Mouse (Mus musculus) inflammation-experienced regulatory T-cells, adult 6 months (primary cell): ENCODE measurements around the gene Prpsap2. TPM values are rescaled to one million over a fixed set of nuclear protein-coding genes. Genes with fewer than 3 reads are reported as not detected.

ENCODE experiments used
- ATAC-seq: one replicate; pipeline ENCODE4 v1.8.0; 2017
- polyA plus RNA-seq, 3 experiments: library from polyadenylated mRNA; unstranded; fragments of 100-300 nt; shearing (Covaris generic); gene quantifications; one replicate each; pipeline ENCODE4 v1.2.1; 2017

Gene Prpsap2
- polyA plus RNA-seq, 3 experiments from 2014 or later: 25.4 to 34.4 (median 31.2) TPM

DNA sequence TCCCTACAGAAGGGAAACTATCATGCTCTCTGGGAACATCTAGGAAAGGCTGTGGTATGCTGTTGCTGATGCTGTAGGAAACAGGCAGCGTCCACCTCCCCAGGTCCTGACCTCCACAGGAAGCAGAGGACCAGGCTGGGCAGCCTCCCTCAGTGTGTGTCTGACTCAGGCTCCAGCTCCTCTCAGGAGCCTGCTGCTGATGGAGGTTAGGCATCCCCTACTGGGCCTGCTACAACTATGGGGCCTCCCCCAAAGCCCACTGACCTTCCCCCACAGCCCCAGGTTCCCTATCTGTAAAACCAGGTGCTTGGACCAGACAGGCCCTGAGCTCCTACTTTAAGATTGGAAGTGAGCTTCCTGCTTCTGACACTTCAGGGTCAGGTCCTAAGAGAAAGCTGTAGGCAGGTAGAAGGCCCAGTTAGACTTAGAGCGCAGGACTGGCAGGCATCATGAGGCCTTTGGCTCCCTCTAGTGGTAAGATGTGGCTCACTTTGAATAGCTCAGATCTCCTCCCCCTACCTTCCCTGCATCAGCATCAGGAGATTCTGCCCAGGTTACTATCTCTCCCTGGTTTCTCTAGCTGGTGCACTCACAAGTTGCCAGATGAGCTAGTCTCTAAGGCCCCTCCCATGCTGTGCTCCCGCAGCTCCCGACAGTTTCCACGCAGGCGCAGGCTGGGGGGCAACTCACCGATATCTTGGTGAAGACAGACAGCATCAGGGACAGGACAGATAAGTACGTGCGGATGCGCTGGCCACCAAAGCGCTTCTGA lies 47.4 kb downstream of the Prpsap2 start:
- peak; percentile 83 for ATAC-seq

- ATAC-seq: no peak
Observed at GRCm38 (mm10) chr11:61713157-61713855, 48.6 kb downstream of the Prpsap2 start.

DNA sequence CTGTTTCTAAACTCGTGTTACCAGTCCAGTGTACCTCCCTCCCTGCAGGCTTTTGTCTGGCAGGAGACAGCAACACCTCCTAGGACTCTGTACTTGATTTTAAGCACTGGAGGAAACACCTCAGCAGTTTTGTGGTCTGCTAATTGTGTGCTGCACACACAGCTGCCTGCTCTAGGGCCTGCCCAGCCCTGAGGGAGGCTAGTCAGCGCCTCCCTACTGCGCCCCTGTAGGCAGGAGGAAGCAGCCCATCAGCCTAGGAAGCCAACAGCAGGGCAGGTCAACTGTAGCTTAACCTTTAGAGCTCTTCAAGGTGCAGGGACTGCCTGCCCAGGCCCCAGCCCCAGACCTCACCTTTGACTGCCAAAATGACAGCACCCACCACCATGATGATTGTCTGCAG lies 53.0 kb downstream of the Prpsap2 start:
- no peak for ATAC-seq

GRCm38 (mm10) chr11:61706232-61706631 lies 55.7 kb downstream of the Prpsap2 start:
- ATAC-seq: no peak

DNA sequence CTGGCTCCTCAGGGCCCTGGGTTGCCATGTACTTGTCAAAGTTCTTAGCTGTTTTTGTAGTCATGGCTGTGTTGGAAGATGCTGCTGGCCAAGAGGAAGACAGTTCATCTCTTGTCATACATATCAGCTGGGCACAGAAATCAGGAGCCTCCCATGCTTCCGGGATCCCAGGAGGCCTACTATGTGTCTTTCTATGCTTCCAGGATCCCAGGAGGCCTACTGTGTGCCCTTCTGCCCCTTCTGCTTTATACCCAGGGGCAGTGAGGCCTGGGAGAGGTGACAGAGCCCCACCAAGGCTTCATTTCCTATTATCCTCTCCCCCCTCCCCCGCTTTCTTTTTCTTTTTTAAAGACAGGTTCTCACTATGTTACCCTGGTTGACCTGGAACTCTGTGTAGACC lies 56.3 kb downstream of the Prpsap2 start:
- ATAC-seq: no peak

DNA sequence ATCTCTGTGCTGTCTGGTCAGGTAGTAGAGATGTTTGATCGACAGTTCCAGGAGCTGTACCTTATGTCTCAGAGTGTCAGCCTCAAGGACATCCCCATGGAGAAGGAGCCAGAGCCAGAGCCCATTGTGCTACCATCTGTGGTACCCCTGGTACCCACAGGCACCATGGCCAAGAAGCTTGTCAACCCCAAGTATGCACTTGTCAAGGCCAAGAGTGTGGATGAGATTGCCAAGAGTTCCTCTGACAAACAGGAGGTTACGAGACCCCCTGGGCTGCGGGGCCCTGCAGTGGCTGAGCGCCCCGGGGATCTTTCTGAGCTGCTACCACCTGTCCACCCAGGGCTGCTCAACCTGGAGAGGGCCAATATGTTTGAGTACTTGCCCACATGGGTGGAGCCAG lies 59.4 kb downstream of the Prpsap2 start:
- ATAC-seq: no peak

DNA sequence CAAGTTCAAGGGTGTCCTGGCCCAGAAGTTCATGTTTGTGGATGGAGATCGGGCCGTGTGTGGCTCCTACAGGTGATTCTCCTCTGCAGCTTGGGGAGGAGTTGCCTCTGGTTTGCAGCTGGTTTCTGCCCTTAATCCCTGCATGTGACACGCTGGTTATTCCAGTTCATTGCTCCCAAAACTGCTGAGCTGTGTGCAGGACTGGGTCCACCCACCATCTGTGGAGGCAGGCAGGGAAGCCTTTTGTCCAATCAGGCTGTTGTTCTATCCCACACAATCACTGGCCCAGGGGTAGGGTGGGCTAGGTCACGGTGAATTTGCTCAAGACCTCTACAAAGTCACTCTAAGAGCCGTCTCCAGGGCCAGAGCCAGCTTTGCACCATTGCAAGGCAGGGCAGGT lies 60.2 kb downstream of the Prpsap2 start:
- no peak for ATAC-seq

DNA sequence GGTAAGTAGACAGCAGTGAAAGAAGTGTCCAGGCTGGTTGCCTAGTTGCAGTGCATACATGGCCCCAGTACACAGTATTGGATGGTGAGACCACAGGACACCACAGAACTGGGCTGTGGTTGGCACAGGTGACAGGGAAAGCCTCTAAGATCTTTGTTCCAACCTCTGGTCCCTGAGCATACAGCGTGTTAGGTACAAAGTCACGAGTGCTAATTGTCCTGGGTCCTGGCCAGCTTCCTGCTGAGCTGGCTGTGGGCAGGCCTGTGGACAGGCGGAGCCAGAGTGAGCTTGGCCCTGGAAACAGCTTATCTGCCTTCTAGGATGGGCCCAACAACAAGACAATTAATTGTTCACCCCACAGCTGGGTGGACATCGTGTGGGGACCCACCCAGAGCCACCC lies 62.0 kb downstream of the Prpsap2 start:
- no peak for ATAC-seq

DNA sequence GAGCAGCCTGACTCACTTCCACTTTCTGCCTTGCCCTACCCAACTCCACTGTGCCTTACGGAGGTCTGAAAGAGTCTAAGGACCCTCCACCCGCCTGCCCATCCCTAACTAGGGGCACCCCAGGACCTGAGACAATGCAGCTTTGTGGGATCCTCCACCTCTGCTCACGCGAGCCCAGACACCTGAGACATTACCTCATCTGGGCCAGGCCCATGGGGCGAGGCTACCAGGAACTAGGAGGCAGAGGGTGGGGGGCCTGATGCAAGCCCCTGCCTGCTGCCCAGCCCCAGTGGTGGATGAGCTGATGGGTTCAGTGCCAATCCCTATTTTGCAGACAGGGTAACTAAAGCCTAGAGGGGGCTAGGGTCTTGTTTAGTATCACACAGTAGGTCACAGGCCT lies 62.4 kb downstream of the Prpsap2 start:
- no peak for ATAC-seq

DNA sequence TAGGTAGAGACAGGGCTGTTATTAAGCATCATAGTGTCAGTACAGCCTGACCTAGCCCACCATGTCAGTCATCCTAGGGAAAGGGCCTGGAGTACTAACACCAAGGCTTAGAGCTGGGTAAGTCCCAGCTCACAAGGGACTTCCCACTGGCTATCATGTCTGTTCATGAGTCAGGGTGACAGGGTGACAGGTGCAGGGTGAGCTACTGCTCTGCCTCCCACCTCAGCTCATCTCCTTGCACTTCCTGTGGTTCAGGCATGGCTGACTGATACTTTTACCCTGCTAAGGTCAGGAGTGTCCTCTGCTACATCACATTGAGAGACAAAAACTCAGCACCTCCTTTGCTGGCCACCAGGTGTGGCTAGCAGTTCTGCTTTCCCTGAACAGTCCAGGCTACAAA lies 63.0 kb downstream of the Prpsap2 start:
- ATAC-seq: peak; percentile 83

DNA sequence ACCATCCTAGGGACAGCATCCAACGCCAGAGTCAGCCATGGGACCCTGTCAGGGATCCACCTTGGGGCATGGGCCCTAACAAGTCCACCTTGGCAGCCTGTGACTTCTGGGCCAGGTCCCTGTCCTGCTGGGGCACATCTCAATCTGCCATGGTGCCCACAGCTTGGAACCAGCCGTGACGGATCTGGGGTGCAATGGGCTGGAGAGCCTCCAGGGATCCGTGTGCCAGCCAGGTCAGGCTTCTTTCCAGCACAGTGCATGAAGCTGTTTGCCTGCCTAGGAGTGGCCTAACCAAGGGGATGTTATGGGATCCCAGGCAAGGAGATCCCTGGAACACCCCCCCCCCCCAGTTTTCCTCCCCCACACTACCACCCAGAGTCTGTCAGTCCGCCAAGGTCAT lies 68.9 kb downstream of the Prpsap2 start:
- ATAC-seq: no peak

DNA sequence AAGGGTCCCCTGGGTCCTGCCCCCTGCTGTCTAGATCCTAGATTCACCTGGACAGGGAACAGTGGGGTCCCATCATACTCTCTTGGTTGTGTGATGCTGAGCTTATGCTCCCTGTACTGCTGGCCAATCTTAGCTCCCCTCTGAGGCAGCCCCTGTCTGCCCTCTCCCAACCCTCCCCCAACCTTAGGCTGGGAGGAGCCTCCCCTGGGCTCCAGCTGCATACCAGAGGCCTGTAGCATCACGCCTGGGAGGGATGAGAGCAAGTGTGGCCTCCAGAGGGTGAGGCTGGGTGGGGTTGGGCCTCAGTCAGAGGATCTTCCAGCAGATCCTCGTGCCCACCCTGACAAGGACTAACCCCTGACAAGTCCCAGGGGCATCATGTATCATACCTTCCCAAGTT lies 74.3 kb downstream of the Prpsap2 start:
- no peak for ATAC-seq

GRCm38 (mm10) chr11:61686906-61687453 lies 74.9 kb downstream of the Prpsap2 start:
- peak; percentile 40 for ATAC-seq

DNA sequence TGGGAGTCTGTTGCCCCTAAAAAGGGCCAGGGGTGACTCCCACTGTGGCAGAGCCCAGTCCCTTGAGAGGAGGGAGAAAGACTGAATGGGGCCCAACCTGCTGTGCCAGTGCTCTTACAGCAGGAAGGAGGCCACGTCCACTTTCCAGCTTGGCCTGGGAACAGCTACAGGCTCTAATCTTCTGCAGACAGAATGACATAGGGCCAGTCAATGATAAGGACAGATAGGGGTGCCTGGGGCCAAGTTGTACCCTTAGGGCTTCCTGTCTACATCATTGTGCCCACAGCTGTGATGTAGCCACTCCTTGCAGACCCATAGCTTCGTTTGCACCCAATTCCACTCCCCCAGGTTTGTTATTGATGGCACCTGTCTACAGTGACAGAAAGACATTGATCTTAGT lies 75.7 kb downstream of the Prpsap2 start:
- ATAC-seq: no peak

DNA sequence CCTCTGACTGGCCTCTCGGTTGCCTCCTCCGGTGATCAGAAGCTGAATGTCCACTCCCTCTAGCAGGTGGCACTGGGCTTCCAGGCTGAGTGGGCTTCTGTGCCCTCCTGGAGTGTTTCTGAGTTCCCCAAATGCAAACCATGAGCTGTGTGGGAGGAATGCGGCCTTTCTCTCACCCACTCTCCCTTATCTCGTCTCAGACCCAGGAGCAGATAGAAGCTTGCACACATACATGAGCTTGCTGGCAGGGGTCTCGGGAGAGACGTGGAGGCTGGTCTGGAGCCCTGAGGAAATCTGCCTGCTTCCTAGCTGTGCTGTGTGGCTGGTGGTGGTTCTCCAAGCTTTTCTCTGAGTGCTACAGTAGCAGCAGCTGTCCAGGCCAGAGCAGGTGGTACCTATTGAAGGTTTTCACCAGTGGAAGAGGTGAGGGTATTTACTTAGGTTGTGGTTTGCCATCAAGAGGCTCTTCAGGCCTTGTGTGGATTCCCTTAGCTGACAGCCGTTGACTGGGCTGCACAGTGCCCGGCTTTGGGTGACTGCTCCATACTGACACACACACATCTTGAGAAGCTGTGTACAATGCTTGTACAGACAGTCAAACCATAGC lies 76.7 kb downstream of the Prpsap2 start:
- ATAC-seq: no peak

DNA sequence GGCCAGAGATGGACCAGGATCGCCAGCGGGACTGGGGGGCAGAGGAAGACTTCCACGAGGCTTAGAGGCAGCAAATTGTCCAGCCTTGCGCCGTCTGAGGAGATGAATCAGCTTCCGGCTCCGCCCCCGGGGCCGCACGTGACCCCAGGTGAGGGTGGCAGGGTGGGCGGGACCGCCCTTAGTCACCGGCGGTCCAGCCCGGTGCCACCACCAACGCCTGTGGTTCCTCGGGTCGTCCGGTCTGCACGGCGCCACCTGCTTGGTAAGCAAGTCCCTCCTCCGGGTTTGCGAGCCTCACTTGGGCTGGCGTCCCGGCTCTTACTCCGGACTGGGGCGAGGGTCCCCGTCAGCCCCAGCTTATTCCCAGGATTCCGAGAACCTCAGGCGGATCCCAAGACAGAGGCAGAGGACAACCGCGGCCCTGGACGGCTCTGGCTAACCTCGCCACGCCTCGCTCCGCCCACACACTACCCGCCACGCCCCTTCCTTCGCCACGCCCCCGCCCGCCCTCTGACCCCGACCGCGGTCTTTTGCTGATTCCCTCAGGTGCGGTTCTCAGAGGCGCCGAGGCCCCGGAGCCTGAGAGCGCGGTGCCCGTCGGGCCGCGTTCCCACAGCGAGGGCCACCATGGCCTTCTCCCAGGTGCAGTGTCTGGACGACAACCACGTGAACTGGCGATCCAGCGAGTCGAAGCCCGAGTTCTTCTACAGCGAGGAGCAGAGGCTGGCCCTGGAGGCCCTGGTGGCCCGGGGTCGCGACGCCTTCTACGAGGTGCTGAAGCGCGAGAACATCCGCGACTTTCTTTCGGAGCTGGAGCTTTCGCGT lies 77.8 kb downstream of the Prpsap2 start, which contains the start of gene Fam83g:
Gene Fam83g (plus strand): TSS at position 185 of the 825 bp plus-strand sequence.
- peak; percentile 45 for ATAC-seq

Other genes starting within 250 kb of the Prpsap2 start
- gene Epn2, start 182.4 kb downstream of the Prpsap2 start, polyA plus RNA-seq: under 1 TPM; 0.19 to 0.77 (median 0.30) TPM
- 100 to 1,000 TPM; 180 to 210 (median 192) TPM for gene Grap, start 108.8 kb downstream of the Prpsap2 start, polyA plus RNA-seq
- under 1 TPM; 0.19 to 0.57 (median 0.19) TPM for gene Fam83g, start 78.0 kb downstream of the Prpsap2 start, polyA plus RNA-seq
- under 1 TPM in 1 of 3 experiments, not detected in 2; 0.38 TPM for gene Slc5a10, start 41.3 kb downstream of the Prpsap2 start, polyA plus RNA-seq
- gene Ulk2, start 93.0 kb upstream of the Prpsap2 start, polyA plus RNA-seq: 10 to 100 TPM in 2 of 3 experiments, 1 to 10 TPM in 1; 5.7 to 10.2 (median 10.1) TPM
- 10 to 100 TPM; 20.6 to 26.9 (median 20.9) TPM for gene Akap10, start 168.2 kb upstream of the Prpsap2 start, polyA plus RNA-seq
- gene Specc1, start 194.7 kb upstream of the Prpsap2 start, polyA plus RNA-seq: 1 to 10 TPM in 2 of 3 experiments, under 1 TPM in 1; 0.87 to 6.0 (median 3.3) TPM